Mouse (Mus musculus): ENCODE measurements around the gene Fam107b.
"Not testable (repeated sequence)": the region's sequence is repeated elsewhere in the genome, so short reads cannot be mapped to it uniquely, and the experiment has no call there.

Gene Fam107b

DNA sequence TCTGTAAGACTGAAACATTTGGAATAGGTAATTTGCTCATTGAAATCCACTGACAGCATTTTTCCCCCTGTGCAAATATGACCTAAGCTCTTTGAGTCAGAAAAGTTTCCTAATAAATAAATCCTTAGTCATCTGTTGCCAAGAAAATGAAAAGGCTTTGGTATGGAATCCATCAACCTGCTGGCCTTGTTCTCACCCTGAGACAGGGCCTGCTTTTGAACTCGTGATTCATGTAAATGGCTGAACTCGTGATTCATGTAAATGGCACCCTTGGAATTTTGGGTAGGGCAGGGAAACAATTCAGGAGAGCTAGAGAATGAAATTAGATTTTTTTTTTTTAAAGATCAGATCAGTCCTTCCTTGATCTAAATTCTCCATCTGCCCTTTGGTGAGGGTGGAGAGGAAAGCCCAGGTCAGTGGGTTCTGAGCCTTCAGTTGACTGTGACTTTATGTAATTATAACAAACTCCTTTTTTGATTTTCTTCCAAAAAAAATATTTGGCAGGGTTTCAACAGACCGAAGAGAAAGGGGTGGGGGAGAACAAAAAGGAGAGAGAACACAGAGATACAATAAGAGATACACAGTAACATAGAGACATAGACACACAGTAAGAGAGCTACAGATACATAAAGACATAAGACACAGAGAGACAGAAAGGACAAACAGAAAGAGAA is 142.2 kb downstream of the Fam107b start:
- DNase-seq (ENCODE audit: low read depth): no peak

DNA sequence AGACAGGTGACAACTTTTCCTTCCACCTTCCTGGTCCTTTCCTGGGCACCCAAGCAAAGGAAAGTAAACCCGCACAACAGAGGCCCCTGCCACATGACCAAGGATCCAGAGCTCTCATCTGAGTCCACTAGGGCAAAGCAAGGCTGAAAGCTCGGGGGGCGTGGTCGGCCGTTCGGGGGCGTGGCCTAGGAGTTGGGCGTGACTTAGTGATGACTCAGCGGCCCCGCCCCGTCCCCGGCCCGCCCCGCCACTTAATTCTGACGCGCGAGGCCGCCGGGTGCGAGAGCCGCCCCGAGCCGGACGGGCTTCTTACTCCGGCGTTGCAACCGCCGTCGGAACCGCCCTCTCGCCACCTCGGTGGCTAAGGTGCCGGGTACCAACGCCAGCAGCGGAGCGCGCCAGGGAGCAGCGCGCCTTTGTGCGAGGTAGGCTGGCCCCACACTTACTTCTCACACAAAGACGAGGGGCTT is 143.0 kb downstream of the Fam107b start:
- DNase-seq (ENCODE audit: low read depth): peak; percentile 89

DNA sequence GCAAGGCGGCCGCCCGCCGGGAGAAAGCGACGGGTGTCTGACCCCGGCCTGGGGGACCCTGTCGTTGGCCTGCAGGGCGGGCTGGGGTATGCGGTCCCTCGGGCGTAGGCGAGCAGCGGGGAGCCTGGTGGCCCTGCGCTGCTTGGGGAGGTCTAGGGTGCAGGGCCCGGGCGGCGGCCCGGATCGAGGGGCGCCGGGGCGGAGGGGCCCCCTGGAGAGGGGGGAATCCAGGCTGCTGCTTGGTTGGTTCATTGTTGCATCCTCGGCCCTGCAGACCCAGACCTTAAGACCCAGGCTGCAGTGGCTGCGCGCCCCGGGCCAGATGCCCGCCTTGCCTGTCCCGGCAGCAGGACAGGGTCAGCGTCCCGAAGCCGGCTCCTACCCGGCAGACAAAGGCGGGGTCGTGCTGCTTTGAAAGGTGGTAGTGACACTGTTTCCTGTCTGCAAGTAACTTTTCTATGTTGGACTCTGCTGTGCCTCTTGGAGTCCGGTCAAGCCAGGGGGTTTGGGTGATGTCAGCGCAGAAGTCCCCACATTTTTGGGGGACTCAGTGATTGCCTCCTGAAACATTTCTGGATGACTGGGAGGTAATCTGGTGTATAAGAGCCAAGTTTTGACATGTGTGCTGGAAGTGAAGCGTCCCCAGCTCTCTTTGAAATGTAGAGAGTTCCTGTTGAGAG is 143.5 kb downstream of the Fam107b start:
- DNase-seq (ENCODE audit: low read depth): no peak

DNA sequence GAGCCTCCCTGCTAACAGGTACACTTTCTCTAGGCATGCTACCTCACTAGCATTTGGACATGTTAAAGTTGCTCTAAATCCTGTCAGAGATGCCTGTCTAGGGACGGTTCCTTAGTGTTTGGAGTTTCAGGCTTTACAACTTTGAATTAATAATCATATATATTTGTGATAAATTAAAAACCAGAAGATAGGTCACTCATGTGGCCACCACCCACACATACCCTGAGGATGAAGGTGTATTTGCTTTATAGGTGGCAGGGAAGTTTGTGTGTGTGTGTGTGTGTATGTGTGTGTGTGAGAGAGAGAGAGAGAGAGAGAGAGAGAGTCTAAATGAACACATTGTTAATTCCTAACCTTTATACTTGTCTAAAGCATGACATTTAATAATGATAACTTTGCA is 144.2 kb downstream of the Fam107b start:
- no peak for DNase-seq (ENCODE audit: low read depth)

DNA sequence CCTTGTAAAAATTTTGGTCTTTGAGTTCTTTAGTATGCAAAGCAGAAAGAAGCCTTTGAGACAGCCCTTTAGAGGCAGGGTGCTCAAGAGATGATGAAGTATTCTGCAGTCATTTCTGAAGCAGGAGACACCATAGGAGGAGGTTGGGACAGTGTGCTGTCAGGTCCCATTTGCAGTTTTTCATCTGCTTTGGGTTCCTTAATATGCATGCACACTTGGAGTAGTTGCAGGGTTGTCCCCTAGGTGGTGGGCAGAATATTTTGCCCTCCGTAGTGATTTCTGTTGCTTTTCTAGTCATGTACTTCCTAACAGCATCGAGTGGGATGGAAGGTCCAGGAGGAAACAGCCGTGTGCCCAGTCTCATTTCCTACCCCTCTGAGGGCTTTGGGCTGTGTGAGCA is 145.1 kb downstream of the Fam107b start:
- no peak for DNase-seq (ENCODE audit: low read depth)

DNA sequence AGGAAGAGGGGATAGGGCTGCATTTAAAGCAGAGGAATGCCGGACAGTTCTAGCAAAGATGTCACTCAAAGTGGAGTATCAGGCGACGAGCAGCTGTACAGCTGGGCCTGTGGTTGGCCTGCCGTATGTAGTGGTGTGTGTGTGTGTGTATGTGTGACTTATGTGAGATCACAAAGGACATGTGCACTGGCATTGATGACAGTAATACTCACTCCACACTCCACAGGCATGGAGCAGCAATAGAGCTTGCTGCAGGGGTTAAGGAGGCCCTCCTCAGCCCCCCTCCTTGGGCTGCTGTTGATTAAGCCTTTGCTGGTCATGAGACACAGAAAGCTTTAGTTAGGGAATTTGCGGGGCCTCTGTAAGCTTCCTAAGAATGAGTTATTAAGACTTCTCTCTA is 147.0 kb downstream of the Fam107b start:
- no peak for DNase-seq (ENCODE audit: low read depth)

DNA sequence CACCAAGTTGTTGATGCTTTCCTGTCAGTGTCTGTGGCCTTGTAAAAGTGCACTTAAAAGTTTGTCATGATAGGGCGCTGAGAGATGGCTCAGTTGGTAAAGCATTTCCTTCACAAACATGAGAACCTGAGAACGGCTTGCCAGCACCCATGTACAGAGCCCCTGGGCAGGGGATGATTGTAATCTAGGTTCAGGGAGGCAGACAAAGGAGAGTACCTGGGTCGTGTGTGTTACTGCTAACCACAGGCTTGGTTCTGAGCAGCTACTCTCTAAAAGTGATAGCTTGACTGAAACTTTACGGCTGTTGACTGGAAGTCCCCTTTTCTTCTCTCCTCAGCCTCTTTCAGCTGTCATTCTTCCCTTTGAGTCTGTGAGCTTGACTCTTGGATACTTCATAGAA is 147.6 kb downstream of the Fam107b start:
- no peak for DNase-seq (ENCODE audit: low read depth)

DNA sequence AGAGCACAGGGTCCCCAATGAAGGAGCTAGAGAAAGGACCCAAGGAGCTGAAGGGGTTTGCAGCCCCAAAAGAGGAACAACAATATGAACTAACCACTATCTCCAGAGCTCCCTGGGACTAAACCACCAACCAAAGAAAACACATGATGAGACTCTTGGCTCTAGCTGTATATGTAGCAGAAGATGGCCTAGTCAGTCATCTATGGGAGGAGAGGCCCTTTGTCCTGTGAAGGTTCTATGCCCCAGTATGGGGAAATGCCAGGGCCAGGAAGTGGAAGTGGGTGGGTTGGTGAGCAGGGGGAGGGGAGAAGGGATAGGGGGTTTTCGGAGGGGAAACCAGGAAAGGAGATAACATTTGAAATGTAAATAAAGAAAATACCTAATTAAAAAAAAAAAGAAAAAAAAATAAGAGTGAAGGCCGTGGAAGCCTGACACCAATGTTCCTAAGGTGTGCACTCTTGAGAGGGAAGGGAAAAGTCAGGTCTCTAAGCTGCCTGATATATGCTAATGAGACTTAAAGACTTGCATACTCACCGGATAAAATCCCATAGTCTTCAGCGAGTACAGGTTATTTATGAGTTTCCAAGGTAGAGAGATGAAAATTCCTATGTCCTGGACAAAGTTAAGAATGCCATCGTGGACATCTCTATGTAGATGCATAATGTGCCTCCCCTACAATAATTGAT is 149.3 kb downstream of the Fam107b start:
- DNase-seq (ENCODE audit: low read depth): not testable (repeated sequence)

DNA sequence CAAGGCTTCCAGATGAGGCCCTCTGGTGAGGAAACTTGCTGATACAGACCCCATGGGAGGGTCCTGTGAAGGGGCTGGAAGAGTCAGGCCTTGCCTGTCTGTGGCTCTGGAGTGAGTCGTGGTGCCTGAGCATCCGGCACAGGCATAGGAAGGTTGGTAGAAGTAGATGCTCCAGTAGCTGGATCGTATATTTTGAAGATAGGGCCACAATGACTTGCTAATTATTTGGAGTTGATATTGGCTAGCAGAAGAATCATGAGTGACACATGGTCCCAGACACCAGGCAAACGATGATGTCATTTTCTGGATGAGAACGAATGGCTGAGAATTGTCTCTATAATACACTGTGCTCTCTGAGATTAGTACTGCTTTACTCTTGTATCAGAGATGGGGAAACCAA is 150.8 kb downstream of the Fam107b start:
- no peak for DNase-seq (ENCODE audit: low read depth)

DNA sequence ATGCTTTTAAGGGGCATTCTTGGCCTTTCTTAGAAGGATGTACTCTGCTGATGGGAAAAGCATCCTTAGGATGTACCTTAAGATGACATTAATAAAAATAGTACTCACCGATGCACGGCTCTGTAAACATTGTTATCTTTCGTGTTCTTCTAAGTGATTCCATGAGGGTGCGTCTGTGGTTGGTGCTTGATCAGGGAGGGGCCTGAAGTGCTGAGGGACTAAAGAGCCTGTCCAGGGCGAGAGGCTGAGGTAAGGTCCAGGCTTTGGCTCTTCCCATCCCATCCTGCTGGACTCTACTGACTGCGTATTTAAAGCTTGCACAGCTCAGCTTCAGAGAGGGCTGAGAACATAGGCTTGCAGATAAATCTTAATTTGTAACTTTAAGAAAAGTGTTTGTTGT is 151.7 kb downstream of the Fam107b start:
- no peak for DNase-seq (ENCODE audit: low read depth)

DNA sequence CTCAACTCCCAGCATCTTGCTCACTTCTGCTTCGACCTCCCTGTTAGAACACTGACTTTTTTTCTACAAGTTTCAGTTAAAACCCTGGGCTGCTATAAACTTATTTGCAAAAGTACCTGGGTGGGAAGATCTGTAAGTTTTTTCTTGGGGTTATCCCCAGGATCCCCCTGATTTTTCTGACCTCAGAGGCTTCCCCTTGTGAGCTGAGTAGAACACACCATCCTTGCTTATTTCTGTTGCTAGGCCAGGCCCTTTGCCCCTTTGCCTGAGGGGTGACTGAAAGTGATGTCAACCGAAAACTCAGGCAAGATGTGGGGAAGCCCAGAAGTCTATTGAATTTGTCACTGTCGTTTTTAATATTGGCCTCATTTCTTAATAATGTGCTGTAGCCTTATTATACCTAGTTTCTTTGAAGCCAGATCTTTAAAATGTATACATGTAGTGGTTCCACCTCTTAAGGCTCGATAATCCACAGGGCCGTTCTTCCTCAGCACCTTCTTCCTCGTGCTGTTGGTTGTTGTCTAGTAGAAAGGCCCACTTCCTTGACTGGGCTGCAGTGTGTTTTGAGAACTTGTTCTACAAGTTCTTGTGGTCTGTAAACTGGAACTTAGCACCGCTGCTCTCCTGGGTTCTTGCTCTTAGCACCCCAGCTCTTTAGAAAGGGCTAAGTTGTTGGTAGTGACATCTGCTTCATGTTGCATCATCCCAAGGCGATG is 153.3 kb downstream of the Fam107b start:
- DNase-seq (ENCODE audit: low read depth): no peak

DNA sequence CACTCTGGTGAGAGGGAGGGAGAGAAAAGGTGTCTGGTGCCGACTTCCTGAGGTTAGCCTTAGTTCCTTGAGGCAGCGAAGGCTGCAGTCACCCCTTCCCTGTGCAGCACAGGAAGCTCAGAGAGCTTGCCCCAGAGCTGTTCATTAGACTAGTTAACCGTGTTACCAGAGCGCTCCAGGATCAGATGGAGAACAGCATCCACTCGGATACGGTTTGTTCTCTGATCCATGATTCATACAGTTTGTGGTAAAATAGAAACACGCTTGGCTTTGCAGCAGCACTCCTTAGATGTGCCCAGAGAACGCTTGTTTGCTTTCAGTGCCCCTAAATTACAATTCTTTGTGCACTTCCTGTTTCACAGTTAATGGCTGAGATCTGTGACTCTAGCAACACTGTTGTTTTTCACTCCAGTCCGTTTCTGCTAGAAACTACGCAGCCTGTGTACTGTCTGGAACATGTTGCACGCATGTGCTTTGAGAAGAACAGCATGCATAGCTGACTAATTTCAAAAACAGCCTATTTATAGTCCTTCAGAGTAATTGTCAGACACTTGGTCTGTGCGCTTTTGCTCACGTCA is 156.3 kb downstream of the Fam107b start:
- DNase-seq (ENCODE audit: low read depth): no peak

DNA sequence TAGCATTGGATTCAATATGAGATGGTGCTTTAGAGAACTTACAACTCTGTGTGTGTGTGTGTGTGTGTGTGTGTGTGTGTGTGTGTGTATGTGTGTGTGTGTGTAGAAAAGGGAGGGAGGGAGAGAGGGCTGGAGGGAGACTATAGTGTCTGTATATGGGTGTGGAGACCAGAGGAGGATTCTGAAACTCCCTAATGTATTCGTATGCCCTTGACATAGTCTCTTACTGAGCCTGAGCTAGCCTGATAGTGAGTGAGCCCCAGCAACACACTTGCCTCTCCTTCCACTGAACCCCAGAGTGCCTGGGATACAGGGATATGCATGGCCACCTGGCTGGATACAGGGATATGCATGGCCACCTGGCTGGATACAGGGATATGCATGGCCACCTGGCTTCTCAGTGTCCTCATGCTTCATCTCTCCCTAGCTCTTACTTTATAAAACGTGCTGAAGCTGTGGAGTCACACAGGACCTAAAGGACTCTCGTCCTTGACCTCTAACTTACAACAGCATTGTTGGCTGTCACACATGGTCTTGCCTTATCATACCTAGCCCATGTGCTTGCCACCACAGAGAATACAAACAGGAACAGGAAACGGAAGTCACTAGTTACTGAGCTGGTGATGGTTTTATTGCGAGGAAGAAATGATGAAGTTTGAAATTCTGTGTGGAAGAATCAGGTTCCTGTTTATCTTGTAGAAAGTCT is 157.1 kb downstream of the Fam107b start:
- no peak for DNase-seq (ENCODE audit: low read depth)

DNA sequence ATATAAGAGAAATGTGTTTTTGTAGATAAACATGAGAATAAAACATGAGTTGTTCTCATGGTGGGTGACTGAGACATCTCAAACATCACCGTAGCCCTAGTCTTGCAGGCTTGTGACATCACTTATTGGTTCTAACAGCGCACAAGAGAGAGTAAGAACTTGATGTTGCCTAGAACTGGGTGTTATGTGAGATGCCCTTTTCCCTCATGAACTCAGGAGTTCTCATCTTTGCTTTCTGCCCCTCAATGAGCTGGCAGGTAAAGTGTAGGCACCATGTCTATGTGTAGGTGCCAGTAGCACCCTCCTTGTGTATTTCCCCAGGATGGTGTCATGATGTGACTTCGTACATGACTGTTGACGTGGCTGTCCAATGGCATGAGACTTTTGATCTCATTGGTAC is 157.8 kb downstream of the Fam107b start:
- DNase-seq (ENCODE audit: low read depth): no peak

DNA sequence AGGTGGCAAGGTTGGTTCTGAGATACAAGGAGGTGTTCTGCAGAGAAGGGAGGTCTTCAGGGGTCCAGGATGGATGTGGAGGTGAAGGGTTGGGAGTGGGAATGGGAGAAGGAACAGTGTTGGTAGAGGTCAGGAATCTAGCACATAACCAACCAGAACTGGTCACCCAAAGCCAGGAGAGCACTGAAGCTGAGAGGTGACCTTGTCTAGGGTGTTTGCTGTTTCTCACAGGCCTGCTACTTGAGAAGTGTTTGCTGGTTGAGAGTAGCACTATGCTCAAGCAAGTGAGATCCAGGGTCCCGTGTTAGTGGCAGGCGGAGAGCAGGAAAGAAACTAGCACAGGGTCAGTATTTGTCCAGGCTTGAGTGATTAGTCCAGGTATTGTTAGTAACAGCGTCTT is 159.3 kb downstream of the Fam107b start:
- no peak for DNase-seq (ENCODE audit: low read depth)

DNA sequence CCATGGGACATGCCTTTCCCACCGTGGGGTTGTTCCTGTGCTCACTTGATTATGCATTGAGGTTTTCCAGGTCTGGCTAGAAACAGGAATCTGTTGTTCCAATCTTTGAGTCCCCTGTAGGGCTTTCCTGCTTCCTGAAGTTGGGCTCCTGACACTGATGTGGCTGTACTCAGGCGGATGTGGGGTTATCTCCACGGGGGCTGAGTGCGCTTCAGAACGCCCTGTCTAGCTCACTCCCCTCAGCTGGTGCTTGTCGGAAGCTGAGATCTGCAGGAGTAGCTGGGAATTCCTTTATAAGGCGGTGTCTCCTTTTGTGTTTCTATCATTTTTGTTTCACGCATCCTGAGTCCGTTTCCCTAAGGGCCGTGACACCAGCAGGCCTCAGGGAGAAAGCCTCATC is 160.5 kb downstream of the Fam107b start:
- DNase-seq (ENCODE audit: low read depth): no peak

DNA sequence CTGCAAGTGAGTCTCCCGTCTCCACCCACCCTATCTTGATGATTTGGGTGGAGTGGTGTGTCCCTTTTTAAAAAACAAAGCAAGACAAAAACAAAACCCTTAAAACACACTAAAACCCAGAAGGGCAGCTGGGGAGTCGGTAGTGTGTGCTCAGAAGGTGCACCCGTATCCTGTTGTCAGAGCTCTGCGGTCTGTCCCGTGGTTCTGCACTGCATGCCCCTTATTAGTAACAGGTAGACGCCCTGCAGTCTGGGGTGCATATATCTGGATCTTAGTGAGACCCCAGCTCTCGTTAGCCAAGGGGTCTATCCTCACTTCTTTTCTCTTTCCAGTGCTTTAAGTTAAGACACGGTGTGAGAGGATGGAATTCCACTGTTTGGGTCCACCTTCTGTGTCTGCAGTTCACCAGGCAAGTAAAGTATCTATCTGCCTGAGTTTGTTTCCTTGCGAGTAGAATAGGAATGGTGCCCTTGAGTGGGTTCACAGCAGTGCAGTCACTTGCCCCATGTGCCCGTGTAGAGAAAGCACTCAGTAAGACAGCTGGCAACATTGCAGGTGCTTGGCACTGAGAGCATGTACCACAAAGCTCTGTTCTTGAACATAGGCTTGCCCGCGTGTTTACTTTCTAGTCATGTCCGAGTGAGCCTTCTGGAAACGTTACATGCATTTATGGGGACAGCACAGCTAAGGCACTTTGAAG is 161.2 kb downstream of the Fam107b start:
- DNase-seq (ENCODE audit: low read depth): no peak

DNA sequence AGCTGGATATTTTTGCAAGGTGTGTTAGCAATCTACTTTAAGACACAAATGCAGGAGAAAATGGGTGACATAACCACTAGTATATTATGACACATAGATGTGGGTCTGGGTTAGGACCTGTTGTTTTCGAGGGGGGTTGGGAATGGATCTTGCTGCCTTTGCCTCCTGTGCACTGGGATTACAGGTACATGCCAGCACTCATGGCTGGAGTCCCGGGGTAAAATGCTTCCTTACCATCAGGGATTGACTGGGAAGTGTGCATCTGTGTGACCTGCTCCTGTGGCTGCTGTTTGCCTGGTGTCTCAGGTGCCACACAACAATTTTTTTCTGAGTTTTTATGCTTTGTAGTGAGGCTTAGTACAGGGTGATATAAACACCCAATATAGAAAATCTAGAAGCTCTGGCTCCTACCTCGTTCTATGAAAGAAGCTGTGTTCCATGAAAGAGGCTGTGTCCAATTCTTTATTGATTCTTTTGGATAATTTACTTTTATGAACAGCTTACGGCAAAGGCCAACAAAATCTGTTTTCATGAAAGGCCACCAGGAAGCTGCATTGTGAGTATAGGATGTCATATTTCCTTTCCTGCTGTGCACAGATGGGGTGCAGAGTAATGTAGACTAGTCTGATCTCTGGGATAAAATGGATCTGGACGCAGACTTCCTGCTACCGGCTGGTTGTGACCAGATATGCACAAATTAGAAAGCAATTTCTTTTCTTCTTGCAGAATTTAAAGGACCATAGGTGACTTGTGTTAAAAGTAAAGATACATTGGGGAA is 167.8 kb downstream of the Fam107b start:
- no peak for DNase-seq (ENCODE audit: low read depth)

DNA sequence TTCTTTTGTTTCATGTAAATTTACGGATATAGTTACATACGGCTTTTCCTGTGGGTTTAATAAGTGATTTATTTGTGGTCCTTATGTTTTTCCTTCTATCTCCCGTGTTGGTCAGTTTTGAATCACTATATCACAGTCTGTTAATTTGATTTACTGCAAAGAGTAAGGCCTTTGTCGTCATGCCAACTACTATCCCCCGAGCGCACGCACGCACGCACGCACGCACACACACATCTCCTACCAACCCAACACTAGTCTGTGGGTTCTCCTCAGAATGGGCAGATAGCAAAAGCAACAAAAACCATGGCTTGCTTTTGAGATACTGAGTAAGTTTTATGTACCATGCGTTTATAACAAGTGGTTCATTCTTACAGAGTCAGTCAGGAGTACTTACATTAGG is 168.4 kb downstream of the Fam107b start:
- no peak for DNase-seq (ENCODE audit: low read depth)

DNA sequence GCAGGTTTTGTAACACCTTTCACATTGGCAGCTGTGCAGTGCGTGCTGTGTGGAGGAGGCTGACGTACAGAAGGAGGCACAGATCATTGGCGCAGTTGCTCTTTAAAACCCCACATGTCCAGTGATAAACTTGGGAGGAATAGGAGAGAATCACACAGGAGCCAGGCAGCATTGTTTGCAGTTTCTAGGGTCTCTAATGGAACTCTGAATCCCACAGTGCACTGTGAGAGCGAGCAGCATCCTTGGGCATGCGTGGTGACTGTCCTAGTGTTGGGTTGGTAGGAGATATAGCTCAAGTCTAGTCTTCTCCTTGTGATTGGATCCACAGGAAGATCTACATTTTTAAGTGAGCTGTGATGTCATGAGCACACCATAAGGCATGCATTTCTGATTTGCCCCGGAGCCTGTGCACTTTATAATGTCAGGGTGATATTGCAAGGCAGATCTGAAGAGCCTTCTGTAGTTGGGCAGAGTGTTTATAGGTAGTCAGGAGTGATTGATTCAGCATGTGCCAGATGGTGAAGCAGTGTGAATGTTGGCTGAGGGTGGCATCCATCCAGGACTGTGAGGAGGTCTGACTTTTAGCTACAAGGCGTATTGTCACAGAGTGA is 169.2 kb downstream of the Fam107b start:
- DNase-seq (ENCODE audit: low read depth): no peak

All from c-Kit-positive CD71-positive TER-119-negative erythroid progenitor cells, embryonic 14.5 days (primary cell).